Mouse (Mus musculus) adrenal gland, postnatal 4 days (tissue): ENCODE data around the gene Pla2g15. TPM values are rescaled to one million over a fixed set of nuclear protein-coding genes. Genes with fewer than 3 reads are reported as not detected.
A peak's percentile ranks its signal among the peaks of the same experiment; 100 is the strongest.
"Not testable (repeated sequence)": the region's sequence is repeated elsewhere in the genome, so short reads cannot be mapped to it uniquely, and the experiment has no call there.

Experiments
- DNase-seq, 2 experiments: peaks; one replicate each; pipeline ENCODE4 v3.0.0; 2021 to 2022; ENCODE audit warnings: low spot score in 2 of 2, mixed read lengths in 2 of 2
- total RNA-seq, 2 experiments: library from RNA; stranded (reverse); gene quantifications; 2 replicates each; pipeline ENCODE4 v1.2.3; 2021

Pla2g15 gene
- total RNA-seq, 2 experiments from 2014 or later = 17.3 to 17.6 TPM

GRCm38 (mm10) chr8:106168356-106169016 is 18.3 kb downstream of the Pla2g15 start, which contains the start of gene Slc7a6:
Gene Slc7a6 (plus strand): TSS chr8:106168857.
- DNase-seq = peak; percentile 53 to 64

- peak in 1 of 2 experiments; percentile 36 for DNase-seq
Observed at GRCm38 (mm10) chr8:106169017-106169933, 19.1 kb downstream of the Pla2g15 start.

DNA sequence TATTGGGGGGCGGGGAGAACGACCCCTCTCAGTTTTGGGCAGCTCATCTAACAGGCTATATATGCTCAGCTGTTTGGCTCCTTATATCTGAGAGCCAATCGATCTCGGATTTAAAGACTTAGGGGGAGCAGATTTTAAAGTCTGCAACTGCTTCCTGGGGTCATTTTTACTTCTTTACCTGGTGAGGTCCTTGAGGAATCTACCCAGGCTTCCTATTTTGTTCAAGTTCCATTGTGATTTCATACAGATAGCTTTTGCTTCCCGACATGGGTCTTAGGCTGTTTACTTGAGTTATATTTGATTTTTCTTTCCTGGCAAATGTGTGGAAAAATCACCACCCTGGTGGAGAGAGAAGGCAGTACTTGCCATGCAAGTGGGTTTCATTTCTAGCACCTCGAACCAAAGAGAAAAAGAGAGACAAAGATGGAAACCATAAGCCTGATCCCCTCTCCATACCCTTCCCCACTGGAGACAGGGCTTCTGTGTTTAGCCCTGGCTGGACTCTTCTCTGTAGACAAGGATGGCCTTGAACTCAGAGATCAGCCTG is 19.8 kb downstream of the Pla2g15 start:
- no peak for DNase-seq

DNA sequence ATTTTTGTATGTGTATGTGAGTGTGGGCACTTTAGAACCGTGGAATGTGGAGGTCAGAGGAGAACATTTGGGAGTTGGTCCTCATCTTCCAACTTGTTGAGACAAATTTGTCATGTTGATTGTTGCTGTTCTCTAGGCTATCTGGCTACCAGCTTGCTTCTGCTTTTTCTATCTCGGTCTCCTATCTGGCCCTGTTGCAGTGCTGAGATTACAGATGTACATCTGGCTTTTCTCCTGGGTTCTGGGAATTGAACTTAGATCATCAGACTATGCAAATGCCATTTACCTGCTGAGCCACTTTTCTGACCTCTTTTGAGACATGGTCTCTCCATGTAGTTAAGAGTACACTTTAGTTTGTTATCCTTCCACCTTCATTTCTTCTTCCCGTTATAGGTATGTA is 23.4 kb downstream of the Pla2g15 start:
- no peak for DNase-seq

DNA sequence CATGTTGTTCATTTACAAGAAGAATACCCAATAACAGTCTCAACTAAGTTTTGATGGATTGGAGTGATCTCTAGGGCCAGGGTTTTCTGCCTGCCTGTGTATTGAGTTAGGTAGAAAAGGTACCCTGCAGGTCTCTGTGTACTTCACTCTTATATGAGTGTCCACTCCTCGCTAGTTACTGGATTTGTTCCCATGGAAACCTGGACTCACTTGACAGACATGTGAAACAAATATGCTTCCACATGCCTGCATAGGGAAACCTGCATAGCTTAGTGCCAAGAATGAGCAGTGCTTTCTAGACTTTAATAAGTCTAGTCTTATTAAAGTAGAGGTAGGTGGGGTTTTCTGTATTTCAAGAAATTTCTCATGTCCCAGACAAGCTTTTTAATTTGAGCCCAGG is 26.7 kb downstream of the Pla2g15 start:
- DNase-seq = no peak

GRCm38 (mm10) chr8:106177594-106177993 is 27.4 kb downstream of the Pla2g15 start:
- no peak for DNase-seq

GRCm38 (mm10) chr8:106178428-106178827 is 28.2 kb downstream of the Pla2g15 start:
- DNase-seq = no peak

GRCm38 (mm10) chr8:106185628-106186270 is 35.5 kb downstream of the Pla2g15 start:
- no peak for DNase-seq

GRCm38 (mm10) chr8:106186394-106186793 is 36.2 kb downstream of the Pla2g15 start:
- DNase-seq = no peak

- DNase-seq = no peak
Observed at GRCm38 (mm10) chr8:106189162-106189561, 39.0 kb downstream of the Pla2g15 start.

DNA sequence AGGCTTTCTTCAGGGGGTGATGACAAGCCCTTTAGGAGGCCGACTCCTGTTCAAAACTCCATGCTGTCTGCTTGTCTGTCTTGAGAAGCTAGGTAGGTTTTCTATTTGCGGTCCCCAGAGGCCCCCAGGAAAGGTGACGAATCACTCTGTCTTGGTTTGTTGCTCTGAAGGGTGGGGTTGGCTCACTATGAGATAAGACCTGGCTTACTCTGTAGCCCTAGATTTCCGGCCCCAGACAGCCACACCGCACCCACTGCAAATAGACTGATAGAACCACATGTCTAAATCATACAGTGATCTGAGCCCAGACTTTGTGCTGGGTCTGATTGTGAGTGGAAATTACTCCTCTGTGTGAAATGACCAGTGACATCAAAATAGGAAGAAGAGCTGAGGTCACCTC is 41.4 kb downstream of the Pla2g15 start:
- no peak for DNase-seq

DNA sequence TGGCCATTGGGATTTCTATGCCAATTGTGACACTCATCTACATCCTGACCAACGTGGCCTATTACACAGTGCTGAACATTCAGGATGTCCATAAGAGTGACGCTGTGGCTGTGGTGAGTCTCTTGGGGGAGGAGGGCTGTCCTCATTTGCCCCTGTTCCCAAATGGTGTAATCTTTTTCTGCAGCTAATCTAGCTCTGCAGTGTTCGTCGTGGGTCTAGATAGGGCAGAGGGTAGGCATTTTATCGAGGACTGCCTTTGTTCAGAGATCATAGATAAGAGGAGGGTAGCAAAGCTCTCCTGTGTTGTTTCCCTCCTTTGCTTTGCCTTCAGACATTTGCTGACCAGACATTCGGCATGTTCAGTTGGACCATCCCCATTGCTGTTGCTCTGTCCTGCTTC is 43.0 kb downstream of the Pla2g15 start:
- no peak for DNase-seq

DNA sequence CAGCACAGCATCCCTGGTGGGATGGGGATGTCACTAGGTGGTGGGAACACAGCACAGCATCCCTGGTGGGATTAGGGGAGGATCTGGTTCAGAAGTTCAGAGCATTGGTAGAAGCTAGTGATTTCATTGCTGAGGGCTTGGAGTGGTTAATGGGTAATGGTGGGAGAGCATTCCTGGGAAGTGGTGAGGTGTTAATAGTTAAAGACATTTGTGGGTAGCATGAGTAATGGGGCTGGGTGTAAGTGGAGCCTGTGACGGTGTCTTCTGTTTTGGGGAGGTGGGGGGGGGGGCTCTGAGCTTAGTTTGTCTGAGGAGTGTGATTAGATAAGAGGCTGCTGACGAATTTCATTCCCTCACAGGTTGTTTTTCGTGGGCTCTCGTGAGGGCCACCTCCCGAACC is 43.9 kb downstream of the Pla2g15 start:
- no peak for DNase-seq

- DNase-seq = peak in 1 of 2 experiments; percentile 7
Observed at GRCm38 (mm10) chr8:106198741-106199140, 48.5 kb downstream of the Pla2g15 start.

DNA sequence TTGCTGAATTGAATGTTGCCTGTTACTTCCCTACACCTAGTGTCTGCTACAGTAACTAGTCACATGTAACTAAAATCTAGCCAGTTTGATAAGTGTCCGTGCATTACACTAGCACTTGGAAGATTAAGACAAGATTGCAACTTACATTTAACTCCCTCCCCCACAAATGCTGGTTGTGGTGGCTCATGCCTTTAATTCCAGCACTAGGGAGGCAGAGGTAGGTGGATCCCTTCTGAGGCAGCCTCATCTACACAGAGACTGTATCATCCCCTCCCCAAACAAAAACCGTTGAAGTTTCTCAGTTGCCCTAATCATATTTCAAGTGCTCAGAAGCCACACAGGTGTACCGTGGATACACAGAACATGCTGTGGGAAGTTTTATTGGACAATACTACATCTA is 49.4 kb downstream of the Pla2g15 start:
- not testable (repeated sequence) for DNase-seq

DNA sequence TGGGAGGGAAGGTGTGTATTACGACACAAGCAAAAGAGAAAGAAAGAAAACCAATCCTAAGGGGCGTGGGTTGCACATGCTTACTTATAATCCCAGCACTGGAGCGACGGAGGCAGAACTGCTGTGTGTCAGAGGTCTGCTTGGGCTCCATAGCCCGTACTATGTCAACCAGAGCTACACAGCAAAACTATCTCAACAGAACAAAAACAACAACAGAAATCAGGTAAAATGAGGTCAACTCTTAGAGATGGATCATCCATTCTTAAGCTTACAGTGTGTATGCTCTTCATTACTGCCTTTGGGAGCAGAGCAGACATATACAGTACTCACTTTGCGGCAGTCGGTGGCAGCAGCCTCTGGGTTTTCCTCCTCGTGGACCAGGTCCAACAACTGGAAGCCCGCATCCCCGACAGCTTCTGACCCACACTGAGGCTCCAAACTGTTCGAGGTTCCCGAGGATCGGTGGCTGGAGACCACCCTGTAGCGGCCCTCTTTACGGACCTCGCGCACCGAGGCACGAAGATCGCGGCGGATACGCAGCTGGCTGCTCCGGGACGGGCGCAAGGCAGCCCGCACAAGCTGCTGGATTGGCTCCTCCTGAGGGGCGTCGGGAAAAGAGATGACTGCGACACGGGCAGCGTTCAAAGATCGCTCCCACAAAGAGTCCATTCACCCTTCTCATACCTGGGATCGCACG is 60.0 kb downstream of the Pla2g15 start:
- DNase-seq = no peak

DNA sequence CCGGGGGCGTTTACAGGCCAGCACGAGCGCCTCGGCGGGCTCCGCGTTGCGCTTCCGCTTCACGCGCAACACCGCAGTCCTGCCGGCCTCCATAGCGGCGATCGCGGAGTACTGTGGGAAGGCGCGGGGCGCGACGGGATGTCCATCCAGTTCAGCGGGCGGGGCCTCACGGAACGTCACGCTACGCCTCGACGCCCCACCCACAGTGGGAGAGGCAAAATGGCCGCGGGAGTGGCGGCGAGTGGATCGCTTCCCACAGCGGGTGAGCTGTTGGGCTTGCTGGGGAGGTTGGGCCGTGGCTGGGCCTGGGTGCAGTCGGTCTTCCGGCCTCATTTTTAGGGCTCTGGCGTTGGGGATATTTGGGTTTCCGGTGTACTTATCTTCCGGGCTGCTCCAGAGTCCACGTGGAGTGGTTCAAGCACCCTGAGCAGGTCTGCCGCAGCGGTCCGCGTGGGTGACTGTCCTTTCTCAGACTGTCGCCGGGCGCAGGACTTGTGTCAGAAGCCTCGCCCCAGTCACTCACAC is 60.7 kb downstream of the Pla2g15 start, which contains the start of the genes Slc7a6os and Prmt7:
Slc7a6os (minus strand) TSS at position 115 of the 525 bp plus-strand sequence.
Prmt7 (plus strand) TSS at position 116 of the 525 bp plus-strand sequence.
- DNase-seq = peak; percentile 89 to 94

- no peak for DNase-seq
Observed at GRCm38 (mm10) chr8:106211421-106211820, 61.2 kb downstream of the Pla2g15 start.

- DNase-seq = no peak
Observed at GRCm38 (mm10) chr8:106213959-106214358, 63.8 kb downstream of the Pla2g15 start.
